Mouse (Mus musculus): ENCODE measurements around the gene Pin4. TPM values are rescaled to one million over a fixed set of nuclear protein-coding genes. Genes with fewer than 3 reads are reported as not detected.
"Not testable (repeated sequence)": the region's sequence is repeated elsewhere in the genome, so short reads cannot be mapped to it uniquely, and the experiment has no call there.

Pin4 gene
- polyA plus RNA-seq, 1 experiment = 46.5 TPM

DNA sequence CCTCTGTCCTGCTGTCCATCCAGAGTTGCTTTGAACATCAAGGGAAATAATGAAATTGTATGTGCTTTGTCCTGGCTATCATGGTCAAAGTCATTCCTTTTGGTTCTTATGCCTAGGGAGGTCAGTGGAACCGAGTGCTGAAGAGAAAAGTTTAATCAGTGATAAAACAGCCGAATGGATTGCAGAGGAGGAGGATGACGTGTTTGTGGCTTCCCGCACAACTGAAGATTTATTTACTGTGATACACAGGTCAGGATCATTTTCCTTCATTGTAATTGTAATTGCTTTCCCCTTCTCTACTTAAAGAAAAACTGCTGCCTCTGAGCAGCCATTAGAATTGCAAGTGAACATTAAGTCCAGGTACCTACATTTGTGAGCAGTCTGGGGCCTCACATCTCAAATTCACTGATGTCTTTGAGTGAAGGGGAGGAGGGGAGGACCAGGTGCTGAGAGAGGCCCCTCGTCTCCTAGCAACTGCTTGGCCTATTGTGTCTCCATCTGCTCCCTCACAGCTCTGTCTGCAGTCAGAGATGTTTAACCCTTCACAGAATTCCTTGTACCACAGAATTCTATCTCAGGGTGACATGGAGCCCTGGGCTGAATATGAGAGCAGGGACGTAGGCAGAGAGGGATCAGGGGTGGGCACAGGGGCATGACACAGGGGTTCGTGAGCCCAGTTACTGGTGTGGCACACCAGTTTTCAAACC is 37.5 kb upstream of the Pin4 start:
- Histone ChIP-seq H3K27ac (ENCODE audit: insufficient read depth, low read length) (no peak overlapping the region), H3K4me3 (ENCODE audit: insufficient read depth, low read length) (no peak overlapping the region), H3K4me1 (ENCODE audit: control insufficient read depth, insufficient read depth, low read length) (no peaks in the 10 kb centered on the region; the same call in 1 of the 2 replicates)
- TF ChIP-seq CTCF (IDR thresholded peaks at IDR 0.05; ENCODE audit: extremely low read depth, insufficient read depth, low read length) (no peak), POLR2A (IDR thresholded peaks at IDR 0.05; ENCODE audit: extremely low read depth, insufficient read depth, low read length) (no peak)

DNA sequence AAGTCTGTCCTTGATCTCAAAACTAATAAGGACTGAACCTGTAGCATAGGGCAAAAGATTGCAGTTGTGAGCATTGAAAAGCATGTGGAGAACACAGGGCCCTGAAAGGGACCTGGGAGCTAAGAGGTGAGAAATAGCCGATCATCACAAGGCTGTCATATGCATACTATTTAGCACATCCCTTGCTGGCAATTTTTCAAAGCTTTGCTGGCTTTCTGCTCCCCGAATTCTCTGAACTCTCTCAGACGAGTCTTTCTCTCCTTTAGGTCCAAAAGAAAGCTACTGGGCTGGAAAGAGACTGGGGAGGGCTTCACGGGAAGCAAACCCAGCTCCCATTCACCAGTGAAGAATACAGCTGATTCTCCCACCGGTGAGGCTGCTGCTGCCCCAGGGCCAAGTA is 36.9 kb upstream of the Pin4 start:
- TF ChIP-seq POLR2A (IDR thresholded peaks at IDR 0.05; ENCODE audit: extremely low read depth, insufficient read depth, low read length) = no peak
- Histone ChIP-seq H3K27ac (ENCODE audit: insufficient read depth, low read length) (no peak overlapping the region), H3K4me1 (ENCODE audit: control insufficient read depth, insufficient read depth, low read length) (no peaks in the 10 kb centered on the region; the same call in 1 of the 2 replicates)

DNA sequence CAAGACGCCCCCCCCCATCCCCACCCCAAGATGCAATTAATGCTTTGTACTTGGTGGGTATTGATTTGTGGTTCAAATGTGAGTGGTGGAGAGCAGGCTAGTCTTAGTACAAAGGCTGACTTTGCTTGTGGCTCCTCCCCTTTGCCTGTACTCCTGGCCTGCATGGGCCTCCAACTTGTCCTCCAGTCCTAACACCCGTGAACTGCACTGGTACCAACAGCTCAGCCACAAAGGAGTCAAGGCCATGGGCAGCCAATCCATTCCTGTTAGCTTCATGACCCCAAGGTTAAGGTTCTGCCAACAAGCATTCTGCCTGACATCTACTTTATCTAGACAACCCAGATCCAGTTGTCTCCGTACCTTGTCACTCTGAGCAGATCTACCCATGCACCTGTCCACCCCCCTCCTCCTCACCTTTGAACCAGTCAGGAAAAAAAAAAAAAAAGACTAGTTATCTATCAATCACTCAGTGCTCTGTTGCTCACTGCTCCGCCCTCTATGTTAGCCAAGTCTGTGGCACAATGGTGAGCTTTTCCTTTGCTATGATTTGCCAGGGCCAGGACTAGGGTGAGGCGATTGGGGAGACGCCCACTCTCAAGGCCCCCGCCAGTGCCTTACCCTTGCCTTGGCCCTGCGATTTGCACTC is 33.3 kb upstream of the Pin4 start:
- Histone ChIP-seq H3K4me3 (ENCODE audit: insufficient read depth, low read length) (no peak overlapping the region), H3K27ac (ENCODE audit: insufficient read depth, low read length) (no peak overlapping the region), H3K4me1 (ENCODE audit: control insufficient read depth, insufficient read depth, low read length) (no peaks in the 10 kb centered on the region; the same call in 1 of the 2 replicates)
- TF ChIP-seq POLR2A (IDR thresholded peaks at IDR 0.05; ENCODE audit: extremely low read depth, insufficient read depth, low read length) = no peak
- TF ChIP-seq CTCF (IDR thresholded peaks at IDR 0.05; ENCODE audit: extremely low read depth, insufficient read depth, low read length) = no peak

More for the DNA sequence above, 36.9 kb upstream of the Pin4 start:
- H3K4me3 ChIP-seq (ENCODE audit: insufficient read depth, low read length) = no peak overlapping the region

DNA sequence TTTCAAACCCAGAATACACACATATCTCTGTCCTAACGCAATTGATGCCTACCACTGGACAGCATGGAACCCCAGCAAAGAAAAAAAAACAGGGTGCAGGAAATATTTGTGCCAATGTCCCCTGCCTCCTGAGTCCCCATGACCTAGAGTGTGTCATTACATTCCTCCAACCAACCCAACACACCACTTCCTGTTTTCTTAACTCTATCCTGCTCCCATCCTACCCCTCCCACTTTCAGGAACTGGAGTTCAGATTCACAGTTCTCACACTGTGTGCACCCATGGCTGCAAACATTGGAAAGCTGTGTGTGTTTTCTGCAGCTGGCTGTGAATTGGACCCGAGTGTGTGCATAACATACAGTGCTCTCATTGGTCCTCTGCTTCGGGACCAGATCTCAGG is 28.6 kb upstream of the Pin4 start:
- Histone ChIP-seq H3K4me1 (ENCODE audit: control insufficient read depth, insufficient read depth, low read length) (no peaks in the 10 kb centered on the region), H3K4me3 (ENCODE audit: insufficient read depth, low read length) (no peak overlapping the region), H3K27ac (ENCODE audit: insufficient read depth, low read length) (no peak overlapping the region)
- TF ChIP-seq CTCF (IDR thresholded peaks at IDR 0.05; ENCODE audit: extremely low read depth, insufficient read depth, low read length) = no peak
- no peak for TF ChIP-seq POLR2A (IDR thresholded peaks at IDR 0.05; ENCODE audit: extremely low read depth, insufficient read depth, low read length)

DNA sequence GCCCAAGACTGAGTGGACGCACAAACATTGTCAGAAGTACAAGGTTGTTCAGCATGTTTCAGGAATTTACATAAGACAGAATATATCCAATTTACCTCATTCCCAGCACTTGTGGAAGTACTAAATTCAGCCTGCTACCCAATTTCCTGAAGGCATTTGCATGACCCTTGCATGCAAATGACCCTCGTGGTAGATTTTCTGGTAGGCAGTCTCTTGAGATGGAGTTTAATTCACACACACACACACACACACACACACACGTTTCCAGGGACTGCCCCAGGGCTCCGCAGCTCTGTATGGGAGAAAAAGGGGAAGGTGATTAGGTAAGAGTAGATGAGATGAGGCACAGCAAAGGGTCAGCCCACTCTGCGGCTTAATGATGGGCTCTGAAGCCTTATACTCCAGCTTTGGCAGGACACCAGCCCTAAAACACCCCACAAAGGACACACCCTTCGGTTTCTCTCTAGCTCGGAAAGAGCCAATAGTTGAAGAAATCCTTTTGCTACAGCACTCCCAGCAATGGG is 24.8 kb upstream of the Pin4 start:
- Histone ChIP-seq H3K4me3 (ENCODE audit: insufficient read depth, low read length) (no peak overlapping the region), H3K27ac (ENCODE audit: insufficient read depth, low read length) (no peak overlapping the region), H3K4me1 (ENCODE audit: control insufficient read depth, insufficient read depth, low read length) (no peaks in the 10 kb centered on the region)
- TF ChIP-seq POLR2A (IDR thresholded peaks at IDR 0.05; ENCODE audit: extremely low read depth, insufficient read depth, low read length) (no peak), CTCF (IDR thresholded peaks at IDR 0.05; ENCODE audit: extremely low read depth, insufficient read depth, low read length) (no peak)

DNA sequence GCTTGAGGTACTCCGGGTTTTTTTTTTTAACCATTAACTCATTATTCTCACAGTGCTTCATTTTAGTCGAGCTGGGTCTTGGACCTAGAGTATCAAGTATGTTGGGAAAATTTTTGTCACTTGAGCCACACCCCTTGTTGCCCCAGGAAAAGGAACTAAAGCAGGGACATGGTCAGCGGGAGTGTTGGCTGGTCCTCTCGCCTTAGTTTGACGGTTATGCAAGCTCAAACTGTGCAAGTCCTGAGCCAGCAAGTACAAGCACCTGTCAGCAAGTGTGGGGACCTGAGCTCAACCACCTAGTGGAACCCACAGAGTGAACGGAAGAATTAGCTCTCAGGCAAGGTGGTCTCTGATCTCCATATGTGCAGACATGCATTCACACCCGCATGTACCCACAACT is 17.4 kb upstream of the Pin4 start:
- Histone ChIP-seq H3K4me1 (ENCODE audit: control insufficient read depth, insufficient read depth, low read length) (no peaks in the 10 kb centered on the region), H3K4me3 (ENCODE audit: insufficient read depth, low read length) (no peak overlapping the region), H3K27ac (ENCODE audit: insufficient read depth, low read length) (no peak overlapping the region)
- TF ChIP-seq POLR2A (IDR thresholded peaks at IDR 0.05; ENCODE audit: extremely low read depth, insufficient read depth, low read length) (no peak), CTCF (IDR thresholded peaks at IDR 0.05; ENCODE audit: extremely low read depth, insufficient read depth, low read length) (no peak)

DNA sequence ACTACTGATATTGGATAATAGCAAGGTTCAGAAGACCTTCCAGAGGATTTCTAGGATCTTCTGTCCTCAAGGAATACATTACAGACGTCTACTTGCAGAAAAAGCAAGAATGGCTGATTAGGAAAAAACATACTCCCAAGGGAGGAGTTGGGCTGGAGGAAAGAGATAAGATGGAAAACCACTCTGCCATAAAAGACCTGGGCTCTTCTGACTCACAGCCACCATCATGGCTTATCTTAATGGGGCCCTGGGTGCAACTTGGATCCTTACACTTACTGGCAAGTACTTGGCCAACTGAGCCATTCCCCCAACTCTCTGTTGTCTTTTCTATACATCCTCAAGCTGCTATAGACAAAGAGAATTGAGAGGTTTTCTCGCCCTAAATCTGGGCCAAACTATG is 15.4 kb upstream of the Pin4 start:
- not testable (repeated sequence) for H3K4me3 ChIP-seq (ENCODE audit: insufficient read depth, low read length); H3K4me1 ChIP-seq (ENCODE audit: control insufficient read depth, insufficient read depth, low read length); H3K27ac ChIP-seq (ENCODE audit: insufficient read depth, low read length)

DNA sequence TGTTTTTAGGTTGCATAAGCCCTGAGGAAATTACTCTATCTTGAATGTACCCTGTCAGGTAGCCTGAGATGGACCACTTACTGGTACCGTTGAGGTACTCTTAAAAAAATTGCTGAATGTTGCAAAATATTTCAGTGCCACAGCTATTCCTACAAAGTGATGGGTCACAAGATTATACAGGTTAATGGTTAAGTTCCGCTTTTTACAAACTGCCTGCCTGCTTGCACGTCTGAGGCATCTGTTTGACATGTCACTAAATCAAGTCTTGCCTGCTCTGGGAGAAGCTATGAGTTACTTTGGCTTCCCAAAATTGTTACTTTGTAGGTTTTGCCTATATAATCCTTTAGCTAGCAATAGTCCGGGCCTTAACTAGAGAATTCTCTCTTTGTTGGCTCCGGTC is 9.9 kb upstream of the Pin4 start:
- H3K27ac ChIP-seq (ENCODE audit: insufficient read depth, low read length) = not testable (repeated sequence)

DNA sequence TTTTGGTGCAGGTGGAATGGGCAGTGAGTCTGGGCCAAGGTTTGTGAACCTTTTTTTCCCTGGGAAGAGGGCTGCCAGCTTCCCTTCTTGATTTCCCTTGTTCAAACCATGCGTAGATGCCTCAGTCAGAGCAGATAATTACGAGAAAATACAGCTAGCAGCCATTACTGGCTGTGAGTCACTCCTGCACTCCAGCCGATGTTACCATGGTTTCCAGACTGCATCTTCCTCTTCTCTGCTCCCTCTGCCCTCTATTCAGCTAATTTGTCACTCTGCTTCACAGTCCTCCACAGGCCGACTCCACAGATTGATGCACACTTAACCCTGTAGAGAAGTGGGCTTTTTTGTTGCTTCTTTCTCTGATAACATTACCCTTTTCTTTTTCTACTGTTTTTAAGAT is 3.6 kb upstream of the Pin4 start:
- H3K27ac ChIP-seq (ENCODE audit: insufficient read depth, low read length) = no peak overlapping the region

More for the DNA sequence above, 9.9 kb upstream of the Pin4 start:
- H3K4me3 ChIP-seq (ENCODE audit: insufficient read depth, low read length); H3K4me1 ChIP-seq (ENCODE audit: control insufficient read depth, insufficient read depth, low read length): not testable (repeated sequence)

DNA sequence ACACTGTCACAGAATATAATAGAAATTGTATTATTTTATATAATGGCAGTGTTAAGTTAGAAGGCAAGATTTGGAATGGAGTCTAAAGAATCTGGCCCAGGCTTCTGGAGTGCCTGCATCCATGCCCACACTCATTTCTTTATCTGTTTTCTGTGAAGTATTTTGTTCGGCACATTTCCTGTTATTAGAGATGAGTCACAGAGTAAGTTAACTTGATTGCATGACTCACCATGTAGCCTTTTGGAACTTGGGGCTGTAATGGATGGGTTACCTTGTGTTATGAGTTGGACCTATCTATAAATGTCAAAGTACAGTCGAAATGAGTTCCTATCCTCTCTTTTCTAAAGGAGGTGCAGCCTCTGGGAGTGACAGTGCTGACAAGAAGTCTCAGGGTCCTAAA is 2.1 kb downstream of the Pin4 start:
- Histone ChIP-seq H3K27ac (ENCODE audit: insufficient read depth, low read length) (no peak overlapping the region), H3K4me3 (ENCODE audit: insufficient read depth, low read length) (no peak overlapping the region), H3K4me1 (ENCODE audit: control insufficient read depth, insufficient read depth, low read length) (peaks cover 1% of the 10 kb centered on the region; the same call in 1 of the 2 replicates)
- TF ChIP-seq POLR2A (IDR thresholded peaks at IDR 0.05; ENCODE audit: extremely low read depth, insufficient read depth, low read length) = no peak
- TF ChIP-seq CTCF (IDR thresholded peaks at IDR 0.05; ENCODE audit: extremely low read depth, insufficient read depth, low read length) = no peak

More for the DNA sequence above, 3.6 kb upstream of the Pin4 start:
- no peak for TF ChIP-seq POLR2A (IDR thresholded peaks at IDR 0.05; ENCODE audit: extremely low read depth, insufficient read depth, low read length)
- TF ChIP-seq CTCF (IDR thresholded peaks at IDR 0.05; ENCODE audit: extremely low read depth, insufficient read depth, low read length) = no peak
- no peak overlapping the region for H3K4me3 ChIP-seq (ENCODE audit: insufficient read depth, low read length)
- H3K4me1 ChIP-seq (ENCODE audit: control insufficient read depth, insufficient read depth, low read length) = peaks cover under 1% of the 10 kb centered on the region; the same call in 1 of the 2 replicates
